8 mouse cellular contexts compared by ENCODE assay signal in genomic region chr11:101086756-101087681, GRCm38 (mm10). TPM values are rescaled to one million over a fixed set of nuclear protein-coding genes. Genes with fewer than 3 reads are reported as not detected.
A peak's percentile ranks its signal among the peaks of the same experiment; 100 is the strongest.
DNase-seq lines count a peak whose midpoint lies in the region; ATAC-seq and TF ChIP-seq lines count a peak whose summit lies in the region.

Mlx (plus strand) TSS chr11:101087277.

- POLR2A ChIA-PET in Patski (lab: Charles Lee) = interaction anchor here (0.6 to 1.6 kb wide), 5 partner anchors 24 to 172 kb away, joined by 3 to 5 read pairs (median 4); partner anchors contain the start of genes Retreg3 and Tubg1

- peak; percentile 68 for DNase-seq in Patski (ENCODE audit: low read depth, low spot score)
- DNase-seq in cerebellum, postnatal 14 days = peak; percentile 93 to 95
- DNase-seq in frontal cortex, postnatal 25 days (ENCODE audit: low spot score in 2 of 2) = peak; percentile 88 to 89
- DNase-seq in hindbrain, embryonic 14.5 days (ENCODE audit: low spot score) = peak; percentile 93
- peak; percentile 87 to 91 for DNase-seq in layer of hippocampus, postnatal 36 days
- peak; percentile 96 for DNase-seq in lung, postnatal 36 days
- peak; percentile 96 for DNase-seq in retina, postnatal 1 day
- peak; percentile 54 to 87 for DNase-seq in urinary bladder, adult 18-20 months (ENCODE audit: low spot score in 2 of 2)

- H3K4me3 ChIP-seq in hindbrain, embryonic 14.5 days (replicated peaks; ENCODE audit: low read length) = peak within 1 kb of the TSS; percentile 81

- peaks cover 44% of the 10 kb centered on the region for H3K36me3 ChIP-seq in hindbrain, embryonic 14.5 days (replicated peaks; ENCODE audit: control insufficient read depth, insufficient read depth)

- ATAC-seq in Patski = peak; percentile 44
- peak; percentile 86 for ATAC-seq in hindbrain, embryonic 14.5 days (ENCODE audit: low FRiP score)

- WGBS in hindbrain, embryonic 14.5 days = 2% methylated on average over 52 of the region's 52 CpGs

- TF ChIP-seq CTCF in Patski (IDR thresholded peaks at IDR 0.05) = no peak

- H3K9ac ChIP-seq in hindbrain, embryonic 14.5 days = peak within 1 kb of the TSS; percentile 90

- H3K4me2 ChIP-seq in hindbrain, embryonic 14.5 days (replicated peaks) = peak within 1 kb of the TSS; percentile 76

- H3K4me1 ChIP-seq in hindbrain, embryonic 14.5 days (replicated peaks; ENCODE audit: control insufficient read depth, insufficient read depth, low read length) = peaks cover 27% of the 10 kb centered on the region

- H3K27me3 ChIP-seq in Patski = no peaks in the 10 kb centered on the region
- H3K27me3 ChIP-seq in hindbrain, embryonic 14.5 days (ENCODE audit: control insufficient read depth, insufficient read depth, low read length) = no peaks in the 10 kb centered on the region

- in situ Hi-C loops in Patski (cut with MboI; ENCODE audit: low pct_unique_long_range_greater_than_20kb) = no loop called here

- H3K27ac ChIP-seq in hindbrain, embryonic 14.5 days = peak within 1 kb of the TSS; percentile 70

- no peaks in the 10 kb centered on the region for H3K9me3 ChIP-seq in hindbrain, embryonic 14.5 days (ENCODE audit: control insufficient read depth, low read length)

- CTCF ChIA-PET in Patski (lab: Charles Lee) = interaction anchor here (0.8 to 1.7 kb wide), 4 partner anchors 8 to 90 kb away, joined by 3 to 5 read pairs (median 4); partner anchors contain the start of genes Plekhh3 and Psmc3ip

RNA-seq across cellular contexts. Expression of gene Mlx, which starts in this region (rescaled TPM):
- 44.5 TPM for polyA plus RNA-seq in Patski (2021)
- 84.0 and 86.6 TPM in 2 replicates for polyA plus RNA-seq in hindbrain, embryonic 14.5 days (2014; fragmentation: Nextera tagmentation; extraction: Ambion mirVana)
- 10 to 100 TPM; 42.1 to 53.7 TPM for total RNA-seq in layer of hippocampus, postnatal 36 days (2021)

Comparison
In these comparisons a context has a peak if more than half of its experiments do, and no peak if none do; other contexts are left out.
1. Peak in every context shown above with its lines: DNase-seq, ATAC-seq, H3K4me3 ChIP-seq and H3K27ac ChIP-seq.